Mouse (Mus musculus) ES-Bruce4 (cell line): ENCODE measurements around the gene Vamp2. TPM values are rescaled to one million over a fixed set of nuclear protein-coding genes. Genes with fewer than 3 reads are reported as not detected.

Experiments used
- H3K27ac ChIP-seq: 2 replicates; pipeline ENCODE4 v1.5.1; 2012; ENCODE audit warnings: low read length, inconsistent platforms; ENCODE audit not compliant: insufficient read depth
- H3K27me3 ChIP-seq: 2 replicates; pipeline ENCODE4 v1.6.1; 2012; ENCODE audit warnings: mild to moderate bottlenecking, low read length, inconsistent platforms; ENCODE audit not compliant: control insufficient read depth, poor library complexity, insufficient read depth, severe bottlenecking
- H3K36me3 ChIP-seq: 2 replicates; pipeline ENCODE4 v1.6.1; 2012; ENCODE audit warnings: inconsistent platforms, mild to moderate bottlenecking, low read length, moderate library complexity; ENCODE audit not compliant: control insufficient read depth, poor library complexity, insufficient read depth, severe bottlenecking
- H3K4me1 ChIP-seq: one replicate; pipeline ENCODE4 v1.8.1; 2011; ENCODE audit warnings: low read length; ENCODE audit not compliant: control insufficient read depth, insufficient read depth
- H3K4me3 ChIP-seq: 2 replicates; pipeline ENCODE4 v1.5.1; 2011; ENCODE audit warnings: low read depth, mild to moderate bottlenecking, low read length
- H3K9ac ChIP-seq: 2 replicates; pipeline ENCODE4 v1.6.1; 2012; ENCODE audit warnings: low read depth, mild to moderate bottlenecking, inconsistent platforms; ENCODE audit not compliant: poor library complexity, severe bottlenecking
- H3K9me3 ChIP-seq: replicated peaks from 2 replicates; pipeline ENCODE4 v1.6.1; 2012; ENCODE audit warnings: mild to moderate bottlenecking, low read length, inconsistent platforms; ENCODE audit not compliant: control insufficient read depth, poor library complexity, insufficient read depth, severe bottlenecking
- CTCF ChIP-seq: IDR thresholded peaks from one replicate; pipeline ENCODE4 v1.8.1; 2011; ENCODE audit warnings: low read depth, low read length
- EP300 ChIP-seq: IDR thresholded peaks from 2 replicates; pipeline ENCODE4 v1.6.1; 2011; ENCODE audit warnings: low read depth, low read length; ENCODE audit not compliant: insufficient read depth
- POLR2A ChIP-seq: IDR thresholded peaks from one replicate; pipeline ENCODE4 v1.8.1; 2011; ENCODE audit warnings: low read length; ENCODE audit not compliant: insufficient read depth
- polyA plus RNA-seq: library from polyadenylated mRNA; stranded (reverse); fragments of >200 nt; gene quantifications from 2 replicates; pipeline ENCODE4 v1.2.4, GENCODE M21; 2011; ENCODE audit warnings: low read depth; ENCODE audit not compliant: missing spikeins, insufficient read depth, insufficient read length

Gene Vamp2
- polyA plus RNA-seq, 1 experiment = 39.5 TPM

GRCm38 (mm10) chr11:69059357-69059974, 28.8 kb upstream of the Vamp2 start, which contains the start of gene Borcs6:
TSS of gene Borcs6 (plus strand) at chr11:69059717.
- H3K9me3 ChIP-seq = no peaks in the 10 kb centered on the region
- H3K27me3 ChIP-seq = no peaks in the 10 kb centered on the region
- peak within 1 kb of the TSS; percentile 87 for H3K9ac ChIP-seq
- no peaks in the 10 kb centered on the region for H3K36me3 ChIP-seq
- TF ChIP-seq POLR2A = no peak
- TF ChIP-seq CTCF = no peak
- TF ChIP-seq EP300 = no peak
- no peaks in the 10 kb centered on the region for H3K4me1 ChIP-seq
- H3K4me3 ChIP-seq = peak within 1 kb of the TSS; percentile 90
- H3K27ac ChIP-seq = peak within 1 kb of the TSS; percentile 27; the same call in 1 of the 2 replicates

- H3K9me3 ChIP-seq = no peaks in the 10 kb centered on the region
- no peaks in the 10 kb centered on the region for H3K27me3 ChIP-seq
- no peaks in the 10 kb centered on the region for H3K36me3 ChIP-seq
- H3K27ac ChIP-seq = no peak overlapping the region
- TF ChIP-seq CTCF (no peak), POLR2A (no peak), EP300 (no peak)
- H3K4me1 ChIP-seq = no peaks in the 10 kb centered on the region
- peak overlapping the region; percentile 87 for H3K9ac ChIP-seq
- H3K4me3 ChIP-seq = peak overlapping the region; percentile 79
Observed at GRCm38 (mm10) chr11:69059975-69060411, 28.3 kb upstream of the Vamp2 start.

- Histone ChIP-seq H3K9me3 (no peaks in the 10 kb centered on the region), H3K9ac (peak overlapping the region; percentile 87), H3K4me1 (no peaks in the 10 kb centered on the region), H3K4me3 (peak overlapping the region; percentile 79), H3K27me3 (no peaks in the 10 kb centered on the region), H3K27ac (no peak overlapping the region), H3K36me3 (no peaks in the 10 kb centered on the region)
- TF ChIP-seq POLR2A (no peak), CTCF (no peak), EP300 (no peak)
Observed at GRCm38 (mm10) chr11:69060448-69061254, 27.6 kb upstream of the Vamp2 start.

- Histone ChIP-seq H3K27ac (no peak overlapping the region), H3K4me3 (peak overlapping the region; percentile 25), H3K36me3 (no peaks in the 10 kb centered on the region), H3K9ac (peak overlapping the region; percentile 87; the same call in 1 of the 2 replicates), H3K27me3 (no peaks in the 10 kb centered on the region), H3K9me3 (no peaks in the 10 kb centered on the region), H3K4me1 (no peaks in the 10 kb centered on the region)
- TF ChIP-seq EP300 (no peak), POLR2A (no peak), CTCF (no peak)
Observed at GRCm38 (mm10) chr11:69061255-69061912, 26.9 kb upstream of the Vamp2 start.

GRCm38 (mm10) chr11:69062194-69062760, 26.0 kb upstream of the Vamp2 start:
- Histone ChIP-seq H3K4me1 (no peaks in the 10 kb centered on the region), H3K36me3 (no peaks in the 10 kb centered on the region), H3K27me3 (no peaks in the 10 kb centered on the region), H3K27ac (peak overlapping the region; percentile 39; the same call in 1 of the 2 replicates), H3K9me3 (no peaks in the 10 kb centered on the region), H3K9ac (peak overlapping the region; percentile 55), H3K4me3 (peak overlapping the region; percentile 92)
- TF ChIP-seq EP300 (peak; percentile 65; the same call in 1 of the 2 replicates), CTCF (no peak), POLR2A (no peak)
